Mouse (Mus musculus) heart, postnatal 0 days (tissue): ENCODE results near the gene Cog2. TPM values are rescaled to one million over a fixed set of nuclear protein-coding genes. Genes with fewer than 3 reads are reported as not detected.

Experiments
- ATAC-seq: fragments of 200-750 bp; cut with Nextera tagmentation; 2 replicates; pipeline ENCODE4 v1.8.0; 2017; ENCODE audit warnings: low read depth, moderate number of reproducible peaks, moderate library complexity; ENCODE audit not compliant: insufficient read depth
- DNase-seq: peaks from one replicate; pipeline ENCODE4 v3.0.0-alpha.2; 2016; ENCODE audit warnings: low spot score
- H3K27ac ChIP-seq: fragments of 300-500 bp; sonication (generic); 2 replicates; pipeline ENCODE4 v1.5.1; 2014; ENCODE audit warnings: low read depth, mild to moderate bottlenecking
- H3K27me3 ChIP-seq: fragments of 300-500 bp; sonication (generic); 2 replicates; pipeline ENCODE4 v1.6.1; 2014; ENCODE audit warnings: low read length, mixed read lengths; ENCODE audit not compliant: control insufficient read depth, insufficient read depth
- H3K36me3 ChIP-seq: fragments of 300-500 bp; sonication (generic); replicated peaks from 2 replicates; pipeline ENCODE4 v1.6.1; 2014; ENCODE audit warnings: low read length, mixed read lengths; ENCODE audit not compliant: control insufficient read depth, insufficient read depth
- H3K4me1 ChIP-seq: fragments of 300-500 bp; sonication (generic); 2 replicates; pipeline ENCODE4 v1.6.1; 2014; ENCODE audit warnings: antibody characterized with exemption; ENCODE audit not compliant: control insufficient read depth, insufficient read depth
- H3K4me2 ChIP-seq: fragments of 300-500 bp; sonication (generic); 2 replicates; pipeline ENCODE4 v1.6.1; 2014; ENCODE audit warnings: low read depth, mild to moderate bottlenecking, low read length, moderate library complexity
- H3K4me3 ChIP-seq: fragments of 300-500 bp; sonication (generic); 2 replicates; pipeline ENCODE4 v1.5.1; 2014; ENCODE audit warnings: low read depth, low read length
- H3K9ac ChIP-seq: fragments of 300-500 bp; sonication (generic); replicated peaks from 2 replicates; pipeline ENCODE4 v1.6.1; 2014; ENCODE audit warnings: low read depth, low read length, mixed read lengths
- H3K9me3 ChIP-seq: fragments of 300-500 bp; sonication (generic); replicated peaks from 2 replicates; pipeline ENCODE4 v1.6.1; 2016; ENCODE audit warnings: low read length; ENCODE audit not compliant: control insufficient read depth
- CTCF ChIP-seq: IDR thresholded peaks from 2 replicates; pipeline ENCODE4 v1.5.1; 2016; ENCODE audit warnings: antibody characterized with exemption, control low read depth, low read depth
- EP300 ChIP-seq: IDR thresholded peaks from 2 replicates; pipeline ENCODE4 v1.6.1; 2016; ENCODE audit warnings: antibody characterized with exemption, low read depth
- whole genome bisulfite sequencing: fragments of 180-500 bp; shearing (Covaris S2); extraction: QIAGEN DNeasy Blood & Tissue Kit; methylation state at CpG from one replicate; pipeline ENCODE4 v1.1.7; 2014; 5-methylcytosine and 5-hydroxymethylcytosine counted together
- polyA plus RNA-seq: library from polyadenylated mRNA; unstranded; fragments of >200 nt; fragmentation: Nextera tagmentation; extraction: Ambion mirVana; gene quantifications from 2 replicates; pipeline ENCODE4 v1.2.1, GENCODE M21; 2015
- total RNA-seq: library from RNA; depleted of rRNA; stranded (reverse); fragments of >200 nt; gene quantifications from 2 replicates; pipeline ENCODE4 v1.2.3, GENCODE M21; 2014; ENCODE audit warnings: low replicate concordance

Gene Cog2
- total and polyA plus RNA-seq, 2 experiments from 2014 or later, result 16.7 to 62.9 TPM

DNA sequence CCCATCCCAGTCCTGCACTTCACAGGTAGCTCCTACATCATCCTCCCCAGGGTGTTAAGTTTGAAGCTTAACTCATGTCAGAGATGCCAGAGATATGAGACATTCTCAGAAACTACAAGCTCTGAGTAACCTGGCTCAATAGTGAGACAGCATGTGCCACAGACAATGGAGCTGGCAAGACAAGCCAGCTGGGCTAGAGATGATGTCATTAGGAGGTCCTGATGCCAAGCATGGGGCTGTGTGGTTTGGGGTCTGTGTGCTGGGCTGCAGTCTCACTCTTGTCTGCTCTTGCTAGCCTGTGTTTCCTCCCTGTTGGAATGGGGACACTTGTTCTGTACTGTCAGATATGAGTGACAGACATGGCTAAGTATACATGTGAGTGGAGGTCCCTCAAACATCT lies 14.9 kb upstream of the Cog2 start:
- TF ChIP-seq CTCF (no peak), EP300 (no peak)

DNA sequence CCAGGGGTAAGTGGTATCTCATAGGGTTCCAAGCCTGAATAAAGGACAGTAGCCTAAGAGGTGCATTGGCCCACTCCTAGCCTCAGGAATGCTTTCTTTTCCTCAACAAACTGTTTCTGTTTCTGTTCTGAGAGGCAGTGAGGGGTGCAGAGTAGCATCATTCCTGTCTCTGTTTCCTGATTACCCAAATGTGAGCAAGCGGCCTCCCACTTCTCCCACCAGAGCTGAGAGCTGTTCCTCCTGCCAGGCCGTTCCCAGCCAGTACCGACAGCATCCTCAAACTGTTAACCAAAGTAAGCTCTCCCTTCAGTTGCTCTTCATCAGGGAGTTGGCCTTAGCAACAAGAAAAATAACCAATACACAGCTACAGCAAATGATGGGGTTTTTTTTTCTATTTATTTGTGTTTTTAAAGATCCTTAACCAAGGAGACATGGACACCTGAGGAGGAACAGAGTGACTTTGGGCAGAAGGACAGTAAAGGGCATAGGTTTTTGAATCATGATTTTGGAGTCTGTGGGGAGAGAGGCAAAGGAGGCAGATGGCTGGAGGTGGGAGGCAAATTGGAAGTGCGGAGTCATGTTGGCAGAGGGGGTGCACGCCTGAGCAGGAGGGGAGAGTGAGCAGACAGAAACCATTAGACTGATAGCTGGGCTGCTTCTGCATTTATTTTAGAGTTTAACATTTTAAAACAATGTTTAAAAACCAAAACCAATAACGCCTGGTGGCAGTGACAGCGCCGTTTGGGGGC lies 12.8 kb upstream of the Cog2 start:
- no peaks in the 10 kb centered on the region for H3K4me1 ChIP-seq
- no peak overlapping the region for H3K4me2 ChIP-seq
- 64% methylated on average over 8 of the region's 8 CpGs for WGBS
- ATAC-seq, result no peak
- peaks cover 8% of the 10 kb centered on the region for H3K9me3 ChIP-seq
- H3K27ac ChIP-seq, result no peak overlapping the region
- DNase-seq, result no peak
- no peak overlapping the region for H3K9ac ChIP-seq
- H3K27me3 ChIP-seq, result no peaks in the 10 kb centered on the region
- H3K36me3 ChIP-seq, result no peaks in the 10 kb centered on the region
- TF ChIP-seq EP300 (no peak), CTCF (no peak)
- H3K4me3 ChIP-seq, result no peak overlapping the region

More for the DNA sequence above, 14.9 kb upstream of the Cog2 start:
- Histone ChIP-seq H3K4me3 (no peak overlapping the region), H3K27ac (no peak overlapping the region), H3K36me3 (no peaks in the 10 kb centered on the region), H3K27me3 (no peaks in the 10 kb centered on the region), H3K4me2 (no peak overlapping the region), H3K9me3 (peaks cover 8% of the 10 kb centered on the region), H3K9ac (no peak overlapping the region), H3K4me1 (no peaks in the 10 kb centered on the region)
- DNase-seq, result no peak
- no peak for ATAC-seq

DNA sequence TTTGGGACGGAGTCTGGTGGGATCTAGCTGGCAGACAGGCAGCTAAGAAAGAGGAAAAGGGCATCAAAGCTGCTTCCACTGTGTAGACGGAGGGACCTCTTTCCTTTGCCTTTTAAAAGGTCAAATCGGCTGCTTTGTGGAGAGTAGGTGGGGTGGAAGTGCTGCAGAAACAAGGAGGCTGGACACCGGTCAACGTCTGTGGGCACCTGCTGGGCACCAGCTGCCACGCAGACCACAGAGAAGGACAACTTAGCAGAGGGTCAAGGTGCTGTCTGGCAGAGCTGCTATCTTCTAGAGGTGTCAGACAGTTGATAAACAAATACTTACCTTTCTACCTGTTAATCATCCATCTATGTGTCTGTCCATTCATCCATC lies 12.3 kb upstream of the Cog2 start:
- Histone ChIP-seq H3K4me1 (no peaks in the 10 kb centered on the region), H3K27ac (no peak overlapping the region), H3K9ac (no peak overlapping the region), H3K4me3 (no peak overlapping the region), H3K36me3 (no peaks in the 10 kb centered on the region), H3K4me2 (no peak overlapping the region), H3K27me3 (no peaks in the 10 kb centered on the region), H3K9me3 (peaks cover 6% of the 10 kb centered on the region)
- no peak for DNase-seq
- 63% methylated on average over 6 of the region's 6 CpGs for WGBS
- TF ChIP-seq CTCF (no peak), EP300 (no peak)
- no peak for ATAC-seq

DNA sequence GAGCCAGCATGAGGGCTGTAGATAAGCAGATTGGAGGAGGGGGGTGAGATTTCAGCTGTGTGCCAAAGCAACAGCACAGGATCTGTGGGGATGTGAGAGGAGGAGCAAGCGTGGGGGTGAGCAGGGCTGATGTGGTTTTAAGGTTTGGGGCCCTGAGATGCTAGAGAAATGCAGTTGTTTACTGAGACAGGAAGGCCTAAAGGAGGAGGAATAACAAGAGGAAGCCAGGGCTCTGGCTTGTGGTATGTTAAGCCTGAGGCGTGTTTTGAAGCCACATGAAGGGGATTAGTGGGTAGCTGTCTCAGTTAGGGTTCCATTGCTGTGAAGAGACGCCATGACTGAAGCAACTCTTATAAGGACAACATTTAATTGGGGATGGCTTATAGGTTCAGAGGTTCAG lies 11.4 kb upstream of the Cog2 start:
- Histone ChIP-seq H3K27me3 (no peaks in the 10 kb centered on the region), H3K4me3 (no peak overlapping the region), H3K36me3 (no peaks in the 10 kb centered on the region), H3K4me2 (no peak overlapping the region), H3K9me3 (no peaks in the 10 kb centered on the region), H3K9ac (no peak overlapping the region), H3K4me1 (no peaks in the 10 kb centered on the region), H3K27ac (no peak overlapping the region)
- ATAC-seq (no peak), DNase-seq (no peak)
- WGBS, result 63% methylated on average over 3 of the region's 3 CpGs
- TF ChIP-seq EP300 (no peak), CTCF (no peak)

DNA sequence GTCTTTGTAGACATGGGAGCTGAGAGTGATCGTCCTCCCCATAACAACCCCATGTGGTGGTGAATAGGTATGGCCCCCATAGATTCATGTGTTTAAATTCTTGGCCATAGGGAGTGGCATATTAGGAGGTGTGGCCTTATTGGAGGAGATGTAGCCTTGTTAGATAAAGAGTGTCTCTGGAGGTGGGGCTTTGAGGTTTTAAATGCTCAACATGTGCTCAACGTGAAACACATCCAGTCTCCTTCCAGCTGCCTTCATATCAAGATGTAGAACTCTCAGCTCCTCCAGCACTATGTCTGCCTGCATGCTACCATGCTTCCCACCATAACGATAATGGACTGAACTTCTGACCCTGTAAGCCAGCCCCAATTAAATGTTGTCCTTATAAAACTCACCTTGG lies 4.5 kb upstream of the Cog2 start:
- H3K4me1 ChIP-seq, result no peaks in the 10 kb centered on the region
- TF ChIP-seq CTCF (no peak), EP300 (no peak)
- no peaks in the 10 kb centered on the region for H3K9me3 ChIP-seq
- H3K27ac ChIP-seq, result no peak overlapping the region
- DNase-seq (no peak), ATAC-seq (no peak)
- no peaks in the 10 kb centered on the region for H3K36me3 ChIP-seq
- H3K4me3 ChIP-seq, result no peak overlapping the region
- H3K27me3 ChIP-seq, result 0 out of 2 replicates have a peak, but pooled peaks cover 5% of the 10 kb centered on the region
- 52% methylated on average over 3 of the region's 3 CpGs for WGBS
- H3K9ac ChIP-seq, result no peak overlapping the region
- H3K4me2 ChIP-seq, result no peak overlapping the region

- H3K4me2 ChIP-seq, result no peak overlapping the region
- WGBS, result 52% methylated on average over 6 of the region's 6 CpGs
- H3K36me3 ChIP-seq, result no peaks in the 10 kb centered on the region
- H3K27ac ChIP-seq, result no peak overlapping the region
- peaks cover 5% of the 10 kb centered on the region for H3K4me1 ChIP-seq
- H3K9ac ChIP-seq, result no peak overlapping the region
- H3K27me3 ChIP-seq, result 0 out of 2 replicates have a peak, but pooled peaks cover 5% of the 10 kb centered on the region
- H3K9me3 ChIP-seq, result no peaks in the 10 kb centered on the region
- TF ChIP-seq CTCF, result no peak
- TF ChIP-seq EP300, result no peak
- no peak overlapping the region for H3K4me3 ChIP-seq
- DNase-seq, result no peak
- no peak for ATAC-seq
Measured at GRCm38 (mm10) chr8:124516525-124516924, 4.0 kb upstream of the Cog2 start.
